Mouse (Mus musculus) forebrain, embryonic 15.5 days (tissue): Measurements from ENCODE around the gene Rab29. TPM values are rescaled to one million over a fixed set of nuclear protein-coding genes. Genes with fewer than 3 reads are reported as not detected.

Experiments used
- ATAC-seq: fragments of 200-750 bp; cut with Nextera tagmentation; replicated peaks from 2 replicates; pipeline ENCODE4 v1.8.0; 2017; ENCODE audit warnings: mild to moderate bottlenecking, moderate TSS enrichment, moderate library complexity
- H3K27ac ChIP-seq: fragments of 300-500 bp; sonication (generic); replicated peaks from 2 replicates; pipeline ENCODE4 v1.5.1; 2015; ENCODE audit warnings: mild to moderate bottlenecking, inconsistent platforms
- H3K27me3 ChIP-seq: fragments of 300-500 bp; sonication (generic); 2 replicates; pipeline ENCODE4 v1.6.1; 2015; ENCODE audit warnings: inconsistent platforms
- H3K36me3 ChIP-seq: fragments of 300-500 bp; sonication (generic); 2 replicates; pipeline ENCODE4 v1.6.1; 2015; ENCODE audit warnings: mild to moderate bottlenecking, inconsistent platforms
- H3K4me1 ChIP-seq: fragments of 300-500 bp; sonication (generic); 2 replicates; pipeline ENCODE4 v1.6.1; 2015; ENCODE audit warnings: inconsistent platforms
- H3K4me2 ChIP-seq: fragments of 300-500 bp; sonication (generic); replicated peaks from 2 replicates; pipeline ENCODE4 v1.6.1; 2015; ENCODE audit warnings: mild to moderate bottlenecking, inconsistent platforms
- H3K4me3 ChIP-seq: fragments of 300-500 bp; sonication (generic); 2 replicates; pipeline ENCODE4 v1.5.1; 2015; ENCODE audit warnings: mild to moderate bottlenecking, inconsistent platforms
- H3K9ac ChIP-seq: fragments of 300-500 bp; sonication (generic); replicated peaks from 2 replicates; pipeline ENCODE4 v1.6.1; 2015; ENCODE audit warnings: mild to moderate bottlenecking, inconsistent platforms
- H3K9me3 ChIP-seq: fragments of 300-500 bp; sonication (generic); 2 replicates; pipeline ENCODE4 v1.6.1; 2016; ENCODE audit warnings: inconsistent platforms
- WGBS: fragments of 180-500 bp; shearing (Covaris S2); methylation state at CpG from one replicate; pipeline ENCODE4 v1.1.7; 2015; ENCODE audit warnings: mixed read lengths; 5-methylcytosine and 5-hydroxymethylcytosine counted together
- polyA plus RNA-seq: library from polyadenylated mRNA; unstranded; fragments of >200 nt; fragmentation: Nextera tagmentation; extraction: Ambion mirVana; gene quantifications from 2 replicates; pipeline ENCODE4 v1.2.1, GENCODE M21; 2015

Rab29 gene
- polyA plus RNA-seq, 1 experiment from 2014 or later = 8.0 TPM

- Histone ChIP-seq H3K9ac (no peak overlapping the region), H3K9me3 (no peaks in the 10 kb centered on the region), H3K36me3 (no peaks in the 10 kb centered on the region; the same call in 1 of the 2 replicates), H3K4me3 (no peak overlapping the region), H3K27ac (no peak overlapping the region), H3K27me3 (no peaks in the 10 kb centered on the region), H3K4me1 (peaks cover 42% of the 10 kb centered on the region), H3K4me2 (no peak overlapping the region)
- 86% methylated on average over 15 of the region's 15 CpGs for WGBS
- no peak for ATAC-seq
These were observed 36.5 kb upstream of the Rab29 start for GRCm38 (mm10) chr1:131830561-131830960.

- ATAC-seq = no peak
- 82% methylated on average over 8 of the region's 8 CpGs for WGBS
These were observed 35.9 kb upstream of the Rab29 start for GRCm38 (mm10) chr1:131830971-131831641.

GRCm38 (mm10) chr1:131837035-131837434 is 30.0 kb upstream of the Rab29 start:
- 87% methylated on average over 3 of the region's 3 CpGs for WGBS

More at GRCm38 (mm10) chr1:131830971-131831641, 35.9 kb upstream of the Rab29 start:
- H3K27me3 ChIP-seq = no peaks in the 10 kb centered on the region
- no peak overlapping the region for H3K4me2 ChIP-seq
- no peak overlapping the region for H3K9ac ChIP-seq
- H3K4me1 ChIP-seq = peaks cover 42% of the 10 kb centered on the region
- no peak overlapping the region for H3K27ac ChIP-seq
- no peaks in the 10 kb centered on the region; the same call in 1 of the 2 replicates for H3K36me3 ChIP-seq
- H3K9me3 ChIP-seq = no peaks in the 10 kb centered on the region
- no peak overlapping the region for H3K4me3 ChIP-seq

GRCm38 (mm10) chr1:131838542-131838941 is 28.5 kb upstream of the Rab29 start:
- no peak overlapping the region for H3K27ac ChIP-seq
- WGBS = 81% methylated on average over 5 of the region's 5 CpGs
- no peak for ATAC-seq
- no peaks in the 10 kb centered on the region for H3K4me1 ChIP-seq
- H3K4me3 ChIP-seq = no peak overlapping the region
- no peak overlapping the region for H3K4me2 ChIP-seq
- H3K9me3 ChIP-seq = no peaks in the 10 kb centered on the region
- H3K9ac ChIP-seq = no peak overlapping the region
- H3K36me3 ChIP-seq = peaks cover 11% of the 10 kb centered on the region; the same call in 1 of the 2 replicates
- no peaks in the 10 kb centered on the region for H3K27me3 ChIP-seq

More at GRCm38 (mm10) chr1:131837035-131837434, 30.0 kb upstream of the Rab29 start:
- H3K27ac ChIP-seq = no peak overlapping the region
- 0 out of 2 replicates have a peak, but pooled peaks cover 7% of the 10 kb centered on the region for H3K4me1 ChIP-seq
- no peak overlapping the region for H3K4me3 ChIP-seq
- no peak for ATAC-seq
- H3K9ac ChIP-seq = no peak overlapping the region
- no peaks in the 10 kb centered on the region for H3K9me3 ChIP-seq
- peaks cover 6% of the 10 kb centered on the region; the same call in 1 of the 2 replicates for H3K36me3 ChIP-seq
- no peak overlapping the region for H3K4me2 ChIP-seq
- no peaks in the 10 kb centered on the region for H3K27me3 ChIP-seq

- H3K9ac ChIP-seq = no peak overlapping the region
- H3K36me3 ChIP-seq = peaks cover 18% of the 10 kb centered on the region
- H3K4me1 ChIP-seq = no peaks in the 10 kb centered on the region
- H3K4me3 ChIP-seq = no peak overlapping the region
- WGBS = 51% methylated on average over 2 of the region's 2 CpGs
- no peak overlapping the region for H3K27ac ChIP-seq
- peak; percentile 43; the same call in 1 of the 2 replicates for ATAC-seq
- no peaks in the 10 kb centered on the region for H3K9me3 ChIP-seq
- H3K4me2 ChIP-seq = no peak overlapping the region
- H3K27me3 ChIP-seq = no peaks in the 10 kb centered on the region
These were observed 27.7 kb upstream of the Rab29 start for GRCm38 (mm10) chr1:131839279-131839678.

- no peak overlapping the region for H3K4me2 ChIP-seq
- H3K27me3 ChIP-seq = no peaks in the 10 kb centered on the region
- WGBS = 75% methylated on average over 4 of the region's 4 CpGs
- no peak overlapping the region for H3K27ac ChIP-seq
- H3K4me3 ChIP-seq = no peak overlapping the region
- no peak for ATAC-seq
- no peaks in the 10 kb centered on the region for H3K9me3 ChIP-seq
- H3K9ac ChIP-seq = no peak overlapping the region
- peaks cover 22% of the 10 kb centered on the region for H3K36me3 ChIP-seq
- no peaks in the 10 kb centered on the region for H3K4me1 ChIP-seq
These were observed 24.8 kb upstream of the Rab29 start for GRCm38 (mm10) chr1:131842221-131842620.

GRCm38 (mm10) chr1:131843758-131844157 is 23.3 kb upstream of the Rab29 start:
- Histone ChIP-seq H3K9ac (no peak overlapping the region), H3K36me3 (peaks cover 22% of the 10 kb centered on the region), H3K4me3 (no peak overlapping the region), H3K4me1 (no peaks in the 10 kb centered on the region), H3K27ac (no peak overlapping the region), H3K4me2 (no peak overlapping the region), H3K27me3 (no peaks in the 10 kb centered on the region), H3K9me3 (no peaks in the 10 kb centered on the region)
- ATAC-seq = no peak
- 94% methylated on average over 10 of the region's 10 CpGs for WGBS

GRCm38 (mm10) chr1:131844883-131845282 is 22.1 kb upstream of the Rab29 start:
- Histone ChIP-seq H3K9me3 (no peaks in the 10 kb centered on the region), H3K27me3 (no peaks in the 10 kb centered on the region), H3K4me2 (no peak overlapping the region), H3K9ac (no peak overlapping the region), H3K4me1 (no peaks in the 10 kb centered on the region), H3K27ac (no peak overlapping the region), H3K36me3 (peaks cover 22% of the 10 kb centered on the region), H3K4me3 (no peak overlapping the region)
- 54% methylated on average over 8 of the region's 8 CpGs for WGBS
- ATAC-seq = no peak

GRCm38 (mm10) chr1:131846255-131846654 is 20.8 kb upstream of the Rab29 start:
- H3K36me3 ChIP-seq = peaks cover 22% of the 10 kb centered on the region
- H3K4me1 ChIP-seq = no peaks in the 10 kb centered on the region
- H3K9me3 ChIP-seq = no peaks in the 10 kb centered on the region
- ATAC-seq = 0 out of 2 replicates have a peak, but pooled peaks have one; percentile 29
- no peak overlapping the region for H3K9ac ChIP-seq
- 72% methylated on average over 5 of the region's 5 CpGs for WGBS
- no peak overlapping the region for H3K4me2 ChIP-seq
- H3K27ac ChIP-seq = no peak overlapping the region
- no peak overlapping the region for H3K4me3 ChIP-seq
- H3K27me3 ChIP-seq = no peaks in the 10 kb centered on the region

- no peak for ATAC-seq
- Histone ChIP-seq H3K36me3 (no peaks in the 10 kb centered on the region), H3K9me3 (no peaks in the 10 kb centered on the region), H3K4me1 (no peaks in the 10 kb centered on the region), H3K4me3 (no peak overlapping the region), H3K9ac (no peak overlapping the region), H3K4me2 (no peak overlapping the region), H3K27ac (no peak overlapping the region), H3K27me3 (no peaks in the 10 kb centered on the region)
- 80% methylated on average over 4 of the region's 4 CpGs for WGBS
These were observed 5.2 kb upstream of the Rab29 start for GRCm38 (mm10) chr1:131861811-131862210.

- no peak overlapping the region for H3K27ac ChIP-seq
- no peak overlapping the region for H3K4me3 ChIP-seq
- no peak overlapping the region for H3K4me2 ChIP-seq
- peaks cover 6% of the 10 kb centered on the region for H3K4me1 ChIP-seq
- H3K9me3 ChIP-seq = no peaks in the 10 kb centered on the region
- H3K9ac ChIP-seq = no peak overlapping the region
- H3K27me3 ChIP-seq = no peaks in the 10 kb centered on the region
- no peaks in the 10 kb centered on the region for H3K36me3 ChIP-seq
- 82% methylated on average over 5 of the region's 5 CpGs for WGBS
- ATAC-seq = no peak
These were observed 1.4 kb upstream of the Rab29 start for GRCm38 (mm10) chr1:131865596-131865995.

- no peak overlapping the region for H3K9ac ChIP-seq
- peak; percentile 40; the same call in 1 of the 2 replicates for ATAC-seq
- no peaks in the 10 kb centered on the region for H3K9me3 ChIP-seq
- H3K27me3 ChIP-seq = no peaks in the 10 kb centered on the region
- no peaks in the 10 kb centered on the region for H3K36me3 ChIP-seq
- peaks cover 6% of the 10 kb centered on the region for H3K4me1 ChIP-seq
- H3K4me2 ChIP-seq = no peak overlapping the region
- H3K4me3 ChIP-seq = no peak overlapping the region
- H3K27ac ChIP-seq = no peak overlapping the region
- 74% methylated on average over 6 of the region's 6 CpGs for WGBS
These were observed 572 bp upstream of the Rab29 start for GRCm38 (mm10) chr1:131866304-131866999.
